Mouse (Mus musculus): ENCODE measurements around the gene Gm13088. TPM values are rescaled to one million over a fixed set of nuclear protein-coding genes. Genes with fewer than 3 reads are reported as not detected.

Gm13088 gene
- not detected for polyA plus RNA-seq (2014; fragmentation: Illumina TruSeq; extraction: RNeasy Lipid Tissue Mini Kit (QIAGEN cat#74804); ENCODE audit: low read depth, low replicate concordance)

DNA sequence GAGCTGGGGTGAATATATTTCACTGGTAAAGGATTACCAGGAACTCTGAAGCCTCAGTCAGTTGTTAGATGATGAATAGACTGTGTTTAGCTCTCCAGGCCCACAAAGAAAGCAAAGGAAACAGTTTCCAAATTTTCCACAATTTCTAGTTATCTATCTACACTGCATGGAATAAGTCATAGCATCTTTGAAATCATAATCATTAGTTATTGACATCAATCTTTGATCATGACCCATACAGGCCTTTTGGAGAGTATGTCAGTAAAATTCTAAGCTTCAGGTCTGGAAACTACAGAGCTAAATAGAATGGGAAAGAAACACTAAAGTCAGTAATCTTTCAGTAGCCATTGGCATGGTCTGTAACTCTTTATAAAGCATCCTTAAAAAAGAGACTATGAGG is at the start of gene Gm13088:
Gene Gm13088 (minus strand): TSS at position 101 of the 400 bp plus-strand sequence.

GRCm38 (mm10) chr4:143702611-143703010 is 45.6 kb upstream of the Gm13088 start, which contains the start of gene Gm13089:
Gene Gm13089 (minus strand): TSS chr4:143702711.

DNA sequence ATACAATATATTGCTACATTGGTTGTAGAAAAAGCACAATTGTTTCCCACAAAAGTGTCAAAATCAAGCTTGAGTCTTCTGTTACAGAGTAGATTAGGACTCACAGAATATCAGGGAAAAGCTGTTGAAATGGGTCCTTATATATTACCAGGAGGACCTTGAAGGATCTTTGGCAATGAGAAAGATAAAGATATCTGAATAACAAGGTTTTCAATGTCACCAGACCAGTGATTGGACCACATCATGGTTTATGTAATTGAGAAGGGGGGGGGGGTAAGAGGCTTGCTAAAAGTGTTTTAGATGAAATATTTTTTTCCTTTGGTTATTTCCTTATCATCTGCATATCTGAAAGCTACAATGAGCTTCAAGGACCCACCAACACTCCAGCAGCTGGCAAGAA is 42.3 kb downstream of the Gm13088 start, which contains the start of gene Gm13083:
Gene Gm13083 (plus strand): TSS at position 301 of the 400 bp plus-strand sequence.

Other genes with a start within 250 kb of the Gm13088 start
- gene Pramef8, start 244.8 kb downstream of the Gm13088 start, polyA plus RNA-seq (2014; fragmentation: Illumina TruSeq; extraction: RNeasy Lipid Tissue Mini Kit (QIAGEN cat#74804); ENCODE audit: low read depth, low replicate concordance), result 11.1 TPM
- not detected for gene Oog4, start 206.9 kb downstream of the Gm13088 start, polyA plus RNA-seq (2014; fragmentation: Illumina TruSeq; extraction: RNeasy Lipid Tissue Mini Kit (QIAGEN cat#74804); ENCODE audit: low read depth, low replicate concordance)
- gene Gm13043, start 145.9 kb downstream of the Gm13088 start, polyA plus RNA-seq (2014; fragmentation: Illumina TruSeq; extraction: RNeasy Lipid Tissue Mini Kit (QIAGEN cat#74804); ENCODE audit: low read depth, low replicate concordance), result not detected
- gene Gm13040, start 121.3 kb downstream of the Gm13088 start, polyA plus RNA-seq (2014; fragmentation: Illumina TruSeq; extraction: RNeasy Lipid Tissue Mini Kit (QIAGEN cat#74804); ENCODE audit: low read depth, low replicate concordance), result not detected
- gene BC080695, start 105.5 kb downstream of the Gm13088 start, polyA plus RNA-seq (2014; fragmentation: Illumina TruSeq; extraction: RNeasy Lipid Tissue Mini Kit (QIAGEN cat#74804); ENCODE audit: low read depth, low replicate concordance), result not detected
- gene Gm13057, start 105.5 kb downstream of the Gm13088 start, polyA plus RNA-seq (2014; fragmentation: Illumina TruSeq; extraction: RNeasy Lipid Tissue Mini Kit (QIAGEN cat#74804); ENCODE audit: low read depth, low replicate concordance), result not detected
- gene Gm13083, start 42.2 kb downstream of the Gm13088 start, polyA plus RNA-seq (2014; fragmentation: Illumina TruSeq; extraction: RNeasy Lipid Tissue Mini Kit (QIAGEN cat#74804); ENCODE audit: low read depth, low replicate concordance), result not detected
- not detected for gene Gm13089, start 45.5 kb upstream of the Gm13088 start, polyA plus RNA-seq (2014; fragmentation: Illumina TruSeq; extraction: RNeasy Lipid Tissue Mini Kit (QIAGEN cat#74804); ENCODE audit: low read depth, low replicate concordance)
- not detected for gene Gm13078, start 62.2 kb upstream of the Gm13088 start, polyA plus RNA-seq (2014; fragmentation: Illumina TruSeq; extraction: RNeasy Lipid Tissue Mini Kit (QIAGEN cat#74804); ENCODE audit: low read depth, low replicate concordance)
- not detected for gene Gm13023, start 132.1 kb upstream of the Gm13088 start, polyA plus RNA-seq (2014; fragmentation: Illumina TruSeq; extraction: RNeasy Lipid Tissue Mini Kit (QIAGEN cat#74804); ENCODE audit: low read depth, low replicate concordance)
- not detected for gene Gm13084, start 158.8 kb upstream of the Gm13088 start, polyA plus RNA-seq (2014; fragmentation: Illumina TruSeq; extraction: RNeasy Lipid Tissue Mini Kit (QIAGEN cat#74804); ENCODE audit: low read depth, low replicate concordance)
- not detected for gene Gm13103, start 189.3 kb upstream of the Gm13088 start, polyA plus RNA-seq (2014; fragmentation: Illumina TruSeq; extraction: RNeasy Lipid Tissue Mini Kit (QIAGEN cat#74804); ENCODE audit: low read depth, low replicate concordance)
- gene Pramef6, start 243.1 kb upstream of the Gm13088 start, polyA plus RNA-seq (2014; fragmentation: Illumina TruSeq; extraction: RNeasy Lipid Tissue Mini Kit (QIAGEN cat#74804); ENCODE audit: low read depth, low replicate concordance), result not detected